Mouse (Mus musculus) hindbrain, embryonic 10.5 days (tissue): Measurements from ENCODE around the gene Akt1s1. TPM values are rescaled to one million over a fixed set of nuclear protein-coding genes. Genes with fewer than 3 reads are reported as not detected.

ENCODE experiments used
- DNase-seq: peaks from one replicate; pipeline ENCODE4 v3.0.0-alpha.2; 2017; ENCODE audit warnings: low spot score
- H3K27ac ChIP-seq: fragments of 300-500 bp; sonication (generic); 2 replicates; pipeline ENCODE4 v1.5.1; 2016; ENCODE audit warnings: mild to moderate bottlenecking, moderate library complexity
- H3K27me3 ChIP-seq: fragments of 300-500 bp; sonication (generic); 2 replicates; pipeline ENCODE4 v1.6.1; 2016; ENCODE audit warnings: mild to moderate bottlenecking; ENCODE audit not compliant: poor library complexity, insufficient read depth, severe bottlenecking
- H3K36me3 ChIP-seq: fragments of 300-500 bp; sonication (generic); 2 replicates; pipeline ENCODE4 v1.6.1; 2016; ENCODE audit warnings: mild to moderate bottlenecking, moderate library complexity
- H3K4me1 ChIP-seq: fragments of 300-500 bp; sonication (generic); replicated peaks from 2 replicates; pipeline ENCODE4 v1.6.1; 2016; ENCODE audit warnings: mild to moderate bottlenecking
- H3K4me3 ChIP-seq: fragments of 300-500 bp; sonication (generic); 2 replicates; pipeline ENCODE4 v1.5.1; 2016; ENCODE audit warnings: mild to moderate bottlenecking, moderate library complexity
- H3K9me3 ChIP-seq: fragments of 300-500 bp; sonication (generic); 2 replicates; pipeline ENCODE4 v1.6.1; 2016; ENCODE audit warnings: mild to moderate bottlenecking, moderate library complexity
- WGBS: fragments of 180-500 bp; shearing (Covaris S2); methylation state at CpG from one replicate; pipeline ENCODE4 v1.1.7; 2016; 5-methylcytosine and 5-hydroxymethylcytosine counted together
- polyA plus RNA-seq: library from polyadenylated mRNA; unstranded; fragments of >200 nt; fragmentation: Nextera tagmentation; extraction: Ambion mirVana; gene quantifications from 2 replicates; pipeline ENCODE4 v1.2.1, GENCODE M21; 2016

Akt1s1 gene
- polyA plus RNA-seq, 1 experiment from 2014 or later, result 93.3 TPM

GRCm38 (mm10) chr7:44817441-44817840, 31.4 kb upstream of the Akt1s1 start:
- Histone ChIP-seq H3K36me3 (peaks cover 55% of the 10 kb centered on the region), H3K9me3 (no peaks in the 10 kb centered on the region), H3K4me1 (peaks cover 67% of the 10 kb centered on the region), H3K27me3 (no peaks in the 10 kb centered on the region), H3K27ac (peak overlapping the region; percentile 99), H3K4me3 (peak overlapping the region; percentile 90)
- 36% methylated on average over 3 of the region's 3 CpGs for WGBS
- DNase-seq, result no peak

- peak overlapping the region; percentile 99 for H3K27ac ChIP-seq
- no peaks in the 10 kb centered on the region for H3K9me3 ChIP-seq
- H3K27me3 ChIP-seq, result no peaks in the 10 kb centered on the region
- H3K4me3 ChIP-seq, result peak overlapping the region; percentile 90
- H3K4me1 ChIP-seq, result peaks cover 71% of the 10 kb centered on the region
- DNase-seq, result no peak
- peaks cover 50% of the 10 kb centered on the region for H3K36me3 ChIP-seq
- 54% methylated on average over 2 of the region's 2 CpGs for WGBS
Observed at GRCm38 (mm10) chr7:44818164-44818563, 30.6 kb upstream of the Akt1s1 start.

GRCm38 (mm10) chr7:44818751-44819235, 30.0 kb upstream of the Akt1s1 start:
- Histone ChIP-seq H3K4me3 (peak overlapping the region; percentile 90), H3K27ac (peak overlapping the region; percentile 72), H3K9me3 (no peaks in the 10 kb centered on the region), H3K4me1 (peaks cover 77% of the 10 kb centered on the region), H3K27me3 (no peaks in the 10 kb centered on the region), H3K36me3 (peaks cover 51% of the 10 kb centered on the region)
- WGBS, result 53% methylated on average over 6 of the region's 6 CpGs
- no peak for DNase-seq

GRCm38 (mm10) chr7:44819391-44819790, 29.4 kb upstream of the Akt1s1 start:
- Histone ChIP-seq H3K36me3 (peaks cover 46% of the 10 kb centered on the region), H3K27ac (peak overlapping the region; percentile 72), H3K4me1 (peaks cover 79% of the 10 kb centered on the region), H3K9me3 (no peaks in the 10 kb centered on the region), H3K27me3 (no peaks in the 10 kb centered on the region), H3K4me3 (peak overlapping the region; percentile 90)
- DNase-seq, result no peak
- 93% methylated on average over 2 of the region's 2 CpGs for WGBS

- Histone ChIP-seq H3K9me3 (no peaks in the 10 kb centered on the region), H3K27me3 (no peaks in the 10 kb centered on the region), H3K4me1 (peaks cover 78% of the 10 kb centered on the region), H3K36me3 (peaks cover 45% of the 10 kb centered on the region), H3K4me3 (peak overlapping the region; percentile 90), H3K27ac (no peak overlapping the region)
- 73% methylated on average over 5 of the region's 5 CpGs for WGBS
- no peak for DNase-seq
Observed at GRCm38 (mm10) chr7:44819863-44820262, 28.9 kb upstream of the Akt1s1 start.

- no peak overlapping the region for H3K4me3 ChIP-seq
Observed at GRCm38 (mm10) chr7:44820525-44820924, 28.3 kb upstream of the Akt1s1 start.

GRCm38 (mm10) chr7:44821666-44822448, 26.9 kb upstream of the Akt1s1 start:
- Histone ChIP-seq H3K36me3 (peaks cover 63% of the 10 kb centered on the region), H3K9me3 (no peaks in the 10 kb centered on the region), H3K27me3 (no peaks in the 10 kb centered on the region), H3K4me1 (peaks cover 65% of the 10 kb centered on the region), H3K4me3 (no peak overlapping the region), H3K27ac (no peak overlapping the region)
- 87% methylated on average over 7 of the region's 7 CpGs for WGBS
- DNase-seq, result no peak

More at GRCm38 (mm10) chr7:44820525-44820924, 28.3 kb upstream of the Akt1s1 start:
- DNase-seq, result no peak
- H3K36me3 ChIP-seq, result peaks cover 49% of the 10 kb centered on the region
- H3K27ac ChIP-seq, result no peak overlapping the region
- H3K9me3 ChIP-seq, result no peaks in the 10 kb centered on the region
- no peaks in the 10 kb centered on the region for H3K27me3 ChIP-seq
- WGBS, result 86% methylated on average over 3 of the region's 3 CpGs
- peaks cover 71% of the 10 kb centered on the region for H3K4me1 ChIP-seq

GRCm38 (mm10) chr7:44823409-44823808, 25.4 kb upstream of the Akt1s1 start:
- H3K36me3 ChIP-seq, result peaks cover 74% of the 10 kb centered on the region
- peaks cover 51% of the 10 kb centered on the region for H3K4me1 ChIP-seq
- H3K27ac ChIP-seq, result no peak overlapping the region
- no peak overlapping the region for H3K4me3 ChIP-seq
- no peaks in the 10 kb centered on the region for H3K9me3 ChIP-seq
- no peak for DNase-seq
- no peaks in the 10 kb centered on the region for H3K27me3 ChIP-seq
- WGBS, result 46% methylated on average over 7 of the region's 7 CpGs

GRCm38 (mm10) chr7:44824872-44825271, 23.9 kb upstream of the Akt1s1 start:
- Histone ChIP-seq H3K9me3 (no peaks in the 10 kb centered on the region), H3K36me3 (peaks cover 75% of the 10 kb centered on the region), H3K27me3 (no peaks in the 10 kb centered on the region), H3K27ac (no peak overlapping the region), H3K4me3 (no peak overlapping the region), H3K4me1 (peaks cover 41% of the 10 kb centered on the region)
- 35% methylated on average over 3 of the region's 3 CpGs for WGBS
- DNase-seq, result peak; percentile 77

GRCm38 (mm10) chr7:44826771-44827170, 22.0 kb upstream of the Akt1s1 start:
- DNase-seq, result no peak
- Histone ChIP-seq H3K36me3 (peaks cover 76% of the 10 kb centered on the region), H3K9me3 (no peaks in the 10 kb centered on the region), H3K4me3 (no peak overlapping the region), H3K4me1 (peaks cover 27% of the 10 kb centered on the region), H3K27me3 (no peaks in the 10 kb centered on the region), H3K27ac (no peak overlapping the region)
- WGBS, result 92% methylated on average over 3 of the region's 3 CpGs

- no peak for DNase-seq
Observed at GRCm38 (mm10) chr7:44828706-44829105, 20.1 kb upstream of the Akt1s1 start.

GRCm38 (mm10) chr7:44832763-44833162, 16.0 kb upstream of the Akt1s1 start:
- Histone ChIP-seq H3K4me1 (peaks cover 5% of the 10 kb centered on the region; the same call in 1 of the 2 replicates), H3K27me3 (peaks cover 3% of the 10 kb centered on the region; the same call in 1 of the 2 replicates), H3K36me3 (peaks cover 49% of the 10 kb centered on the region), H3K27ac (no peak overlapping the region), H3K9me3 (no peaks in the 10 kb centered on the region), H3K4me3 (no peak overlapping the region)
- WGBS, result 87% methylated on average over 4 of the region's 4 CpGs
- no peak for DNase-seq

More at GRCm38 (mm10) chr7:44828706-44829105, 20.1 kb upstream of the Akt1s1 start:
- Histone ChIP-seq H3K36me3 (peaks cover 74% of the 10 kb centered on the region), H3K27ac (no peak overlapping the region), H3K4me3 (no peak overlapping the region), H3K27me3 (no peaks in the 10 kb centered on the region), H3K9me3 (no peaks in the 10 kb centered on the region), H3K4me1 (peaks cover 16% of the 10 kb centered on the region)
- 93% methylated on average over 5 of the region's 5 CpGs for WGBS

- WGBS, result 94% methylated on average over 1 of the region's 1 CpGs
Observed at GRCm38 (mm10) chr7:44835373-44836015, 13.3 kb upstream of the Akt1s1 start.

More at GRCm38 (mm10) chr7:44835373-44836015, 13.3 kb upstream of the Akt1s1 start:
- peaks cover 16% of the 10 kb centered on the region for H3K4me1 ChIP-seq
- peaks cover 34% of the 10 kb centered on the region for H3K36me3 ChIP-seq
- H3K27me3 ChIP-seq, result peaks cover 30% of the 10 kb centered on the region
- H3K4me3 ChIP-seq, result no peak overlapping the region
- H3K9me3 ChIP-seq, result no peaks in the 10 kb centered on the region
- DNase-seq, result no peak
- H3K27ac ChIP-seq, result no peak overlapping the region
